Mouse (Mus musculus) forebrain, embryonic 11.5 days (tissue): ENCODE results near the gene Rab28. TPM values are rescaled to one million over a fixed set of nuclear protein-coding genes. Genes with fewer than 3 reads are reported as not detected.

Experiments
- ATAC-seq: fragments of 200-750 bp; cut with Nextera tagmentation; replicated peaks from 2 replicates; pipeline ENCODE4 v1.8.0; 2017; ENCODE audit warnings: moderate TSS enrichment; ENCODE audit not compliant: low FRiP score
- DNase-seq: peaks from one replicate; pipeline ENCODE4 v3.0.0-alpha.2; 2017; ENCODE audit warnings: low spot score
- H3K27ac ChIP-seq: fragments of 300-500 bp; sonication (generic); 2 replicates; pipeline ENCODE4 v1.5.1; 2014; ENCODE audit warnings: low read depth, low read length
- H3K27me3 ChIP-seq: fragments of 300-500 bp; sonication (generic); 2 replicates; pipeline ENCODE4 v1.6.1; 2014; ENCODE audit warnings: mild to moderate bottlenecking, low read length, mixed read lengths; ENCODE audit not compliant: control insufficient read depth, insufficient read depth
- H3K36me3 ChIP-seq: fragments of 300-500 bp; sonication (generic); 2 replicates; pipeline ENCODE4 v1.6.1; 2014; ENCODE audit warnings: mild to moderate bottlenecking, low read length, moderate library complexity, mixed read lengths; ENCODE audit not compliant: control insufficient read depth, insufficient read depth
- H3K4me1 ChIP-seq: fragments of 300-500 bp; sonication (generic); replicated peaks from 2 replicates; pipeline ENCODE4 v1.6.1; 2014; ENCODE audit warnings: low read length, mixed read lengths; ENCODE audit not compliant: control insufficient read depth, insufficient read depth
- H3K4me2 ChIP-seq: fragments of 300-500 bp; sonication (generic); 2 replicates; pipeline ENCODE4 v1.6.1; 2014; ENCODE audit warnings: low read depth, mild to moderate bottlenecking, low read length, moderate library complexity, mixed read lengths; ENCODE audit not compliant: severe bottlenecking
- H3K4me3 ChIP-seq: fragments of 300-500 bp; sonication (generic); 2 replicates; pipeline ENCODE4 v1.5.1; 2014; ENCODE audit warnings: low read depth, low read length
- H3K9ac ChIP-seq: fragments of 300-500 bp; sonication (generic); 2 replicates; pipeline ENCODE4 v1.6.1; 2014; ENCODE audit warnings: low read length
- H3K9me3 ChIP-seq: fragments of 300-500 bp; sonication (generic); 2 replicates; pipeline ENCODE4 v1.6.1; 2016; ENCODE audit warnings: low read length, mixed read lengths; ENCODE audit not compliant: control insufficient read depth
- WGBS: fragments of 180-500 bp; shearing (Covaris S2); extraction: QIAGEN DNeasy Blood & Tissue Kit; methylation state at CpG from one replicate; pipeline ENCODE4 v1.1.7; 2014; 5-methylcytosine and 5-hydroxymethylcytosine counted together
- polyA plus RNA-seq: library from polyadenylated mRNA; unstranded; fragments of >200 nt; fragmentation: Nextera tagmentation; extraction: Ambion mirVana; gene quantifications from 2 replicates; pipeline ENCODE4 v1.2.1, GENCODE M21; 2014

Rab28 gene
- polyA plus RNA-seq, 1 experiment from 2014 or later, result 95.8 TPM

DNA sequence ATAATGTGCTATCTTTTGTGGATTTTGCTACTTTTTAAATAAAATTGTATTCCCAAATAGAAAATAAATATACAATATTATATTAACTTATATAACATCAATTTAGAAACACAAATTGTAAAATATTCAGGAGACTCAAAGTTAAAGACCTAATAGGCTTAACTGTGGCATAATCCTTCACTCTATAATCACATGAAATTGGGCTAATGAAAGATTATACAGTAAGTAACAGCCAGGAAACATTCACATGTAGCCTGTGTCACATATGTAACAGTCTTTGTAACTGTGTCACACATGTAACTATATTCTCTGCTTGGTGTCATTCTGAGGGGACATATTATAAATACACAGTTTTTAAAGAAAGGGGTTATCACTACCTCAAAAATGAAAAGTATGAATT lies 22.9 kb downstream of the Rab28 start:
- ATAC-seq, result no peak
- H3K4me1 ChIP-seq, result no peaks in the 10 kb centered on the region
- no peak overlapping the region for H3K4me2 ChIP-seq
- H3K9me3 ChIP-seq, result no peaks in the 10 kb centered on the region
- DNase-seq, result no peak
- H3K4me3 ChIP-seq, result no peak overlapping the region
- no peak overlapping the region for H3K9ac ChIP-seq
- no peak overlapping the region for H3K27ac ChIP-seq
- H3K27me3 ChIP-seq, result no peaks in the 10 kb centered on the region
- no peaks in the 10 kb centered on the region for H3K36me3 ChIP-seq

DNA sequence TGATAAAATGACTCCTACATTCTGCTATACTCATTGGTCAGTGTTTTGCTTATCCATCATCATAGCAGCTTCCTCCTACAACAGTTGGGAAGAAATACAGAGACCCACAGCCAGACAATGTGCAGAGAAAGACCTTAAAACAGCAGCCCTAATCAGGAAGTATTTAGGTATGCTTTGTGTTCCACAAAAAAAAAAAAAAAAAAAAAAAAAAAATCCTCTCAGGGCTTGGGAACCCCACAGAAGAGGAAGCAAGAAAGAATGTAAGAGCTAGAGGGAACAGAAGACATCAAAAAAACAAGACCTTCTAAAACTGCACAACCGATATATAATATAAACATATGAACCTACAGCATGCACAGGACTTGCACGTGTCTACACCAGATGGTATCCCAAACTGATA lies 24.0 kb downstream of the Rab28 start:
- Histone ChIP-seq H3K9me3 (no peaks in the 10 kb centered on the region), H3K4me3 (no peak overlapping the region), H3K9ac (no peak overlapping the region), H3K4me1 (no peaks in the 10 kb centered on the region), H3K27me3 (no peaks in the 10 kb centered on the region), H3K36me3 (no peaks in the 10 kb centered on the region), H3K27ac (no peak overlapping the region), H3K4me2 (no peak overlapping the region)
- ATAC-seq (no peak), DNase-seq (no peak)
- 97% methylated on average over 2 of the region's 2 CpGs for WGBS

DNA sequence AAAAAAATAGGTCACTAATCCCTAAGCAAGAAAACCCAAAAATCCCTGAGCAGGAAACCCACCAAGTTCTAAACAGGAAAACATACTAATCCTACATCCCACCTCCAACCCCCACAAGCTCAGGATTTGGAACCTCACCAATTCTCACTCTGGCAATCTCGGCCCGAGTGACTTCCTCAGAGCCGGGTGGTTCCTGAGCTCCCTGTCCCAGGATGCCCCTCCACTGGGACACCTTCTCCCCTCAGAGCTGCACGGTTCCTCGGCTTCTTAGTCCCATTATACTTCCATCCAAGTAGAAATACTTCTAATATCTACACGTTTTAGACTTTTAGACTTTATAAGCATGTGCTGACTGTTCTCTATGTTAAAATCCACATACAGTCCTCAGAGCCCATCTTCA lies 41.9 kb downstream of the Rab28 start:
- no peak overlapping the region for H3K4me2 ChIP-seq
- 91% methylated on average over 6 of the region's 6 CpGs for WGBS
- no peak overlapping the region for H3K27ac ChIP-seq
- H3K9ac ChIP-seq, result no peak overlapping the region
- ATAC-seq, result no peak
- no peaks in the 10 kb centered on the region for H3K9me3 ChIP-seq
- H3K4me3 ChIP-seq, result no peak overlapping the region
- H3K27me3 ChIP-seq, result no peaks in the 10 kb centered on the region
- no peaks in the 10 kb centered on the region for H3K36me3 ChIP-seq
- DNase-seq, result no peak
- no peaks in the 10 kb centered on the region for H3K4me1 ChIP-seq

DNA sequence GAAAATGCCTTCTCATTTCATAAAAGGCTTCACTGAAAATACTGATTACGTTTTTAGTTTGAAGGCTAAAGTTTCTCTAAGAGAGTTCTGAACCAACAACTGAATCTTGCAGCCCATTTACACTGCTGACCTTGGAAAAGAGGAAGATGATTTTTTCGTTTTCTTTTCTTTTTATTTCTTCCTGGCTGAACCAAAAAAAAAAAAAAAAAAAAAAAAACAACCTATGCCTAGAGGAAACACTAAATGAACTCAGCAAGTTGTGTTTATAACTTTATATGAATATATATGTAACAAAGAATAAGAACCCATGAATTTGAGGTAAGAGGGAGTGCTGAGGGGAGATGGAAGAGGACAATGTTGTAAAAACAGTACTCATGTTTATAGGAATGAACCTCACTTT lies 71.2 kb downstream of the Rab28 start:
- Histone ChIP-seq H3K27ac (no peak overlapping the region), H3K4me1 (no peaks in the 10 kb centered on the region), H3K9me3 (no peaks in the 10 kb centered on the region), H3K4me2 (no peak overlapping the region), H3K36me3 (no peaks in the 10 kb centered on the region), H3K9ac (no peak overlapping the region), H3K27me3 (no peaks in the 10 kb centered on the region), H3K4me3 (no peak overlapping the region)
- DNase-seq (no peak), ATAC-seq (no peak)
- WGBS, result 79% methylated on average over 2 of the region's 2 CpGs

DNA sequence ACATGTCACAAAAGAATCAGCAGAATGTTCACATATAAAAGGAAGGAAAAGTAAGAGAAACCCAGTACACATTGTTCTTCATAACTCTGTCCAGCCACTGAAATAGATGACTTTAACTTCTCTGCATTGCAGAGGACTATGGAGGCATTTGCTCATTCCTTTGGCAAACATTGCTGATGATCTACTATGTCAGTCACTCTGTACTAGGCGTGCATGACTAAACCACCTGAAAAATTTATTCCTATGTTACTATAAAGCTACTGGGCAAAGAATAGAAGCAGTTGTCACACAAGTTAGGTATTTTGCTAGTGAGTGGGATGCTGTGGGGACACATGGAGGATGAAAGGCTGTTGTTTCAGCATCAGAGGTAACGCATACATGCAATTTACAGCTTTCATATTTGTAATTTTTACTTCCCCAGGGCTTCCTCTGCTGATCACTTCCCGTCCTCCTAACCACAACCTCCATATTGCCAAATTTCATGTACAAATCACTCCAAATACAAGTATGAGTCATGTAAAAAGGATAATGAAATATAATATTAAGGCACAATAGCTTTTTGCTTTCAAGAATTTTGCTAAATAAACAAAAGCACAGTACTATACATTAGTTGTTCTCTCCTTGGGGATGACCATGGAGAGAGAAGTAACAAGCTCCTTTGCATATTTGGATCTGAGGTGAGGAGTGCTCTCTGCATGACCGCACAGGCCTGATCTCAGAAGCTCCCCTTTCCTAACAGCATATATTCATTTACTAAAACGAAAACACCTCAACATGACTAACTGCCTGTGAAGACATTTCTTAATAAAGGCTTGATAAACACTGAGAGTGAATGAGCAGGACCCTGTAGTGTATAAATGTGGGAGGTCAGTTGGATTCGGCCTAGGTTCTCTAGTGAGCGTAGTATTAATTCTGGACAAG lies 80.5 kb downstream of the Rab28 start:
- no peak overlapping the region for H3K27ac ChIP-seq
- 94% methylated on average over 7 of the region's 7 CpGs for WGBS
- no peaks in the 10 kb centered on the region for H3K4me1 ChIP-seq
- no peaks in the 10 kb centered on the region for H3K36me3 ChIP-seq
- ATAC-seq, result no peak
- H3K4me2 ChIP-seq, result no peak overlapping the region
- DNase-seq, result no peak
- no peak overlapping the region for H3K4me3 ChIP-seq
- no peaks in the 10 kb centered on the region for H3K27me3 ChIP-seq
- no peak overlapping the region for H3K9ac ChIP-seq
- H3K9me3 ChIP-seq, result no peaks in the 10 kb centered on the region

DNA sequence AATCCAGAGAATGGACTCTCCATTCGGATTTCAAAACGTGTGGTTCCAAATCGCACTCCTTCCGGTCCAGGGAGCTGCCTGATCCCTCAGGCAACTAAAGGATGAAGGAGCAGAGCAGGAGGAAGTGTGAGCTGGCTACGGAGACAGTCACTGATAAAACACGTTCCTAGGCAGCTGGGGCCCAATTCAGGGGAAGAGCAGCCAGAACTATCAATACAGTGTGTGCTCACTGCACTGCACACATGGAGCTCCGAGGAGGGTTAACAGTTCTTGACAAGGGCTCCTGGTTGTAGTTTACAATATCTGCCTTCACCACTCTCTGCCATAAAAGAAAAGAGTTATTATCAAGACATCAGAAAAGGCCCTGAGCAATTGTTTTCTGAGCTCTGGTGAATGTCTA lies 82.4 kb downstream of the Rab28 start:
- Histone ChIP-seq H3K4me1 (no peaks in the 10 kb centered on the region), H3K27ac (no peak overlapping the region), H3K36me3 (no peaks in the 10 kb centered on the region), H3K4me2 (no peak overlapping the region), H3K4me3 (no peak overlapping the region), H3K27me3 (no peaks in the 10 kb centered on the region), H3K9ac (no peak overlapping the region), H3K9me3 (no peaks in the 10 kb centered on the region)
- 69% methylated on average over 7 of the region's 7 CpGs for whole genome bisulfite sequencing
- DNase-seq (no peak), ATAC-seq (no peak)

DNA sequence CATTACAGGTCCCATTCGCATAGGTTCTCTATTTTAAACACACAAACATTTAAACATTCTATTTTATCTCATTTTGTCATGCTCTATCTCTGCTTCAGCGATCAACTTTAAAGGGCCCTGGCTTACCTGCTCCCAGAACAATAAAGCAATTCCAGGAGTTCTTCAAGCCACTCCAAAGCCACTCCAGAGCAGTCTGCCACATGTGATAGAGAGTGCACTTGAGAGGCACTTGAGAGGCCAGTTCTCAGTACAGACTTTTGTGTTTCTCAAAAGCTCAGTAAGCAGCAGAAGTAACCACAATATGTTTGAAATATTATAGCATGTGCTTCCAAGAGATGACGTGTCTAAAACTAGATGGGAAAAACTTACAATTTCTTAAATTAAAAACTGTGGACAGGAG lies 86.2 kb downstream of the Rab28 start:
- Histone ChIP-seq H3K9ac (no peak overlapping the region), H3K4me3 (no peak overlapping the region), H3K4me1 (no peaks in the 10 kb centered on the region), H3K27me3 (no peaks in the 10 kb centered on the region), H3K27ac (no peak overlapping the region), H3K9me3 (no peaks in the 10 kb centered on the region), H3K36me3 (no peaks in the 10 kb centered on the region), H3K4me2 (no peak overlapping the region)
- WGBS, result 83% methylated on average over 3 of the region's 3 CpGs
- no peak for ATAC-seq
- DNase-seq, result no peak

DNA sequence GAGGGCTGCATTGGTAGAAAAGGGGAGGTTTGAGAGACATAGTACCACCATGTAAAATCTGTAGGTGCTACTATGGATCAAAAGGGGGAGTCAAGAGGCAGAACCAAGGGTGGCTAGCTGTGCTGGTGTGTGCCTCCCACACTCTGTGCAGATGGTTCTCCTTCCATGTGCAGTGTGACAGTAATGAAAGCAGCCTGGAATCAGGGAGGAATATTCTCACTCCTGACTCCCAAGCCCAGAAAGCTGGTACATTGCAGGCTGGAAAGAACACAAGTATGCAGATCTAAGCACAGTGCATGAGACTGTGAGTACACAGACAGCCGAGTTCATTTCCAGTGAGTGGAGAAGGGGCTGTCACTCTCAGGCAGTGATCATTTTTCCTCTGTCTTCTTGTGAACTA lies 89.0 kb downstream of the Rab28 start:
- DNase-seq (no peak), ATAC-seq (no peak)
- H3K27ac ChIP-seq, result no peak overlapping the region
- H3K36me3 ChIP-seq, result no peaks in the 10 kb centered on the region
- H3K27me3 ChIP-seq, result no peaks in the 10 kb centered on the region
- WGBS, result 86% methylated on average over 1 of the region's 1 CpGs
- H3K9ac ChIP-seq, result no peak overlapping the region
- no peak overlapping the region for H3K4me3 ChIP-seq
- H3K4me2 ChIP-seq, result no peak overlapping the region
- no peaks in the 10 kb centered on the region for H3K4me1 ChIP-seq
- H3K9me3 ChIP-seq, result no peaks in the 10 kb centered on the region

DNA sequence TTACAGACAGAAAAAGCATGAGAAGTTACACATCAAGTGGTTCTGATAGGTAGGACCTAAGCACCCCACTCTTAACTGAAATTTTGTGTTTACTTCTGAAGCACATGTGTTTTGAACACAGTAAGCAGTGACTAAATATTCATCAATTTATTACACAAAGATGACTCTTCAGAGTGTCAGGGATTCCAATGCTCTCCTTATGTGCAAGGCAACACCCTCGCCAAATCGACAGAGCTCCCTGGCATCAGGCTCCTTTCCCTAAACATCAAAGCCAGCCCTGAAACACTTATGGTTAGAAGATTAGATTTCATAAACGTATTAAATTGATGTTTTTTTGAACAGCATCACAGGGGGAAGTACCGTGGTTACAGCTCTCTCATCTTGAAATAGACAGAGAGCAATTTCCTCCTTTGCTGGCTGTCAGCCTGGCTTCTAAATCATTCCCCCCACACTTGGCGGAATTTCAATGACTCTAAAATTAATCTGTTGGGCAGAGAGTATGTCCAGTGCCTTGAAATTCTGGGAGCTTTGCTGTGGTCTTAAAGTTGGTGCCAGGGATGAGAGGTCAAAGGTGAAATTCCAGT lies 97.4 kb downstream of the Rab28 start:
- H3K36me3 ChIP-seq, result no peaks in the 10 kb centered on the region
- WGBS, result 75% methylated on average over 5 of the region's 5 CpGs
- no peaks in the 10 kb centered on the region for H3K27me3 ChIP-seq
- no peaks in the 10 kb centered on the region for H3K9me3 ChIP-seq
- H3K9ac ChIP-seq, result no peak overlapping the region
- no peak overlapping the region for H3K27ac ChIP-seq
- no peak for DNase-seq
- no peak overlapping the region for H3K4me2 ChIP-seq
- no peaks in the 10 kb centered on the region for H3K4me1 ChIP-seq
- no peak for ATAC-seq
- H3K4me3 ChIP-seq, result no peak overlapping the region
